Mouse (Mus musculus): ENCODE data around the gene Ipcef1. TPM values are rescaled to one million over a fixed set of nuclear protein-coding genes. Genes with fewer than 3 reads are reported as not detected.

The Ipcef1 gene
- total RNA-seq, 1 experiment from 2014 or later: 20.3 TPM

DNA sequence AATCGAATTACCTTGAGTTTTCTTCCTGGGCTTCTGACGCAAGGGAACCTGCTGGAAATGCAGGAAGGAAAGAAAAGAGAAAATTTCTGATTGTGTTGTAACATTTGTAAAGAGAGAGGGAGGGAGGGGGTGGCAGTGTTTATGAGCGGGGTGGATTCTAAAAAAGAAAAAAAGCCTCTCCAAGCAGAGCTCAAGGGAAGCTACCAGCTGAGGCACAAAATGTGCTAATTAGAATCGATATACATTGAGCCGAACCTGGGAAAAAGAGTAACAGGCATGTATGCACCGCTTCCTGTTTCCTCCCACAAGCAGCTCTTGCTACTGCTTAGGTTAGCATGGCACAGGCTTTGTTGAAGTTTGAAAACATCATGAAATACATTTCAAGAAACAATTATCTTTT lies 72.0 kb downstream of the Ipcef1 start:
- ATAC-seq (replicated peaks; ENCODE audit: insufficient number of reproducible peaks, low FRiP score, low TSS enrichment, poor library complexity, severe bottlenecking): no peak

GRCm38 (mm10) chr10:6979789-6980188 lies 72.5 kb downstream of the Ipcef1 start:
- ATAC-seq (replicated peaks; ENCODE audit: insufficient number of reproducible peaks, low FRiP score, low TSS enrichment, poor library complexity, severe bottlenecking): no peak

- ATAC-seq (replicated peaks; ENCODE audit: insufficient number of reproducible peaks, low FRiP score, low TSS enrichment, poor library complexity, severe bottlenecking): no peak
These were observed 73.1 kb downstream of the Ipcef1 start for GRCm38 (mm10) chr10:6979216-6979615.

DNA sequence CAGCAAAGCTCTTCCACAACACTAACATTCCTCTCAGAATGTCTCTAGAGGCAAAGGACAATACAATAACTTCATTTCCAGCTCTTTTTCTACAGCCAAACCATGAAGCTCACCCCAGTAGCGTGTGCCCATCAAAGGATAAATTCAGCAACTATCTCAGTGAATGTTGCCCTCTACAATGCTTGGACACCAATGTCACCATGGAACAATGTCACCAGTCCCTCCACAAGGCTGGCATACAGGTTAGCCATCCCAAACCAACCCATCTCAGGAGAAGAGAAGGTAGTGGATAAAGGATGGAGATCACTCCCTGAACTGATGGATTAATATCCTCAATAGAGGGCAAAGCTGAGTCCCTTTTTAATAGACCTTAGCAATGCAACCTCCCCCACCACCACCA lies 73.5 kb downstream of the Ipcef1 start:
- no peak for ATAC-seq (replicated peaks; ENCODE audit: insufficient number of reproducible peaks, low FRiP score, low TSS enrichment, poor library complexity, severe bottlenecking)

GRCm38 (mm10) chr10:6977843-6978242 lies 74.4 kb downstream of the Ipcef1 start:
- ATAC-seq (replicated peaks; ENCODE audit: insufficient number of reproducible peaks, low FRiP score, low TSS enrichment, poor library complexity, severe bottlenecking): no peak

DNA sequence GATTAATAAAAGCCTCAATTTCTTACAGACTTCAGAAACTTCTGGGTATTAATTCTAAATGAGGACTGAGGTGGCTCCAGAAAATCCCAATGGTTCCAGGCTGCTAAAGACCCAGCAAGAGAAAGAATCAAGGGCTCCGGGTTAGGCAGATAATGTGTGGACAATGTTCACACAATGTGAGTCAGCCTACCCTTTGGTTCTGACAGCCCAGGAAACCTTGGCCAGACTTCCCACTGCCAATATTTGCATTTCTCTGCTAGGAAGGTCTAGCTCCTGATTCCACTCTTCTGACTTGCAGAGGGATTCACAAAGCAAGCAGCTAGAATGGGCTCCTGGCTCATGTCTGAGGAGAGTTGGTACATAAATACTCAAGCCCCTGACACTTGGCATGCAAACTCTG lies 83.9 kb downstream of the Ipcef1 start:
- no peak for ATAC-seq (replicated peaks; ENCODE audit: insufficient number of reproducible peaks, low FRiP score, low TSS enrichment, poor library complexity, severe bottlenecking)

DNA sequence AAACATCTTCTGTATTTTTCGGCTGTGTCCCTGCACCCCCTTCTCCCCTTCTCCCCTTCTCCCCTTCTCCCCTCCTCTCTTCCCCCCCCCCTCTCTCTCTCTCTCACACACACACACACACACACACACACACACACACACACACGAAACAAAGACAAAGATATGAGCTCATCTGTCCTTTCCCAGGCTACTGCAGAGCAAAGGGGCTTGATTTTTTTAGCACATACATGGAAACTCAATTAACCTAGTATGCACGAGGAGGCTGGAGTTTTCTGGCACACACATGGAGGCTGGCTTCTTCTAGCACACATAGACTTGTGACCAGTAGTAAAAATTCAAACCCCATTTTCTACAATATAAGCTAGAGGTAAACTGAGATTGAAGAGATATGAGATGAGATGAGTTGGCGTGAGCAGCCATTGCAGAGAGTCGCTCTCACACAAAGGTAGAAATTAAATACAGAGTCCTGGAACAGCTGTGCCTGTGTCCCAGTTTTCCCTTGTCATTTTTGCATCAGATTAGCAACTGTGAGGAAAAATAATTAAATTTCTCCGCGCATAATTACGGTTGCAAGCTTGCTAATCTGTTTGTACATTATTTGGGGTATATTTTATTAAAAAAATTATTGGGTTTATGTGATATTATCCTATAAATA lies 84.6 kb downstream of the Ipcef1 start:
- no peak for ATAC-seq (replicated peaks; ENCODE audit: insufficient number of reproducible peaks, low FRiP score, low TSS enrichment, poor library complexity, severe bottlenecking)

GRCm38 (mm10) chr10:6958791-6959190 lies 93.5 kb downstream of the Ipcef1 start:
- no peak for ATAC-seq (replicated peaks; ENCODE audit: insufficient number of reproducible peaks, low FRiP score, low TSS enrichment, poor library complexity, severe bottlenecking)

DNA sequence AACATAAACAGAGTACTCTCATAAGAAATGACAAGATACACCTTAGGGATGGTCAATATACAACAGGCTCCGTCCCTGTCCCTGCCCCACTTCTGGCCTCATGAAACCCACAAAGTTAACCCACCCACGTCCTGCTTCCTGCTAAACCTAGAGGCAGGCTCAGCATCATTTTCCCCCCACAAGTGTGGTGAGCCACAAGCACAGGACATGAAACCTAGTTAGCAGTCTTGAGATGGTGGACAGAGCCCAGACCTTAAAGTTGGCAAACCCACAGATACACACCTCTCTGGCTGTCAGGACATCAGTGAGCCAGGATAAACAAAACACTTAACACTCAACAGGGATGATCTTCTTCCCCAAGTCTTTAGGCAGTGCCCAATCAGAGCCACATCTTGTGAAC lies 95.9 kb downstream of the Ipcef1 start:
- peak; percentile 70 for ATAC-seq (replicated peaks; ENCODE audit: insufficient number of reproducible peaks, low FRiP score, low TSS enrichment, poor library complexity, severe bottlenecking)

DNA sequence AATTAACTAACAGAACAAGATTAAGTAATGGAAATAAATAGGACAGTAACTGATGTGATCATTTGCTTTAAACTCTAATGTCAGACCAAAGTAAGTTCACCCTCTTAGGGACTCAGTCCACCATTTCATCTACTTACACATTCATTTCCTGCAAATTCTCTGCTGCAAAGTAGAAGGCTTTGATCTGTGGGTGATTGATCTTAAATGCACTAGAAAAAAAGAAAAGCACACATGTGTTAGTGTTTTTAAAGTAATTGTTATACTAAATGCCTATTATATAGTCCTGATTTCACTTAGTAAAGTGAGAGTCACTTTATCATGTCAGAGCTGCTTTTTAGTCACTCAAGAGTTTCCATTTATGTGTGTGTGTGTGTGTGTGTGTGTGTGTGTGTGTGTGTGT lies 97.7 kb downstream of the Ipcef1 start:
- no peak for ATAC-seq (replicated peaks; ENCODE audit: insufficient number of reproducible peaks, low FRiP score, low TSS enrichment, poor library complexity, severe bottlenecking)

DNA sequence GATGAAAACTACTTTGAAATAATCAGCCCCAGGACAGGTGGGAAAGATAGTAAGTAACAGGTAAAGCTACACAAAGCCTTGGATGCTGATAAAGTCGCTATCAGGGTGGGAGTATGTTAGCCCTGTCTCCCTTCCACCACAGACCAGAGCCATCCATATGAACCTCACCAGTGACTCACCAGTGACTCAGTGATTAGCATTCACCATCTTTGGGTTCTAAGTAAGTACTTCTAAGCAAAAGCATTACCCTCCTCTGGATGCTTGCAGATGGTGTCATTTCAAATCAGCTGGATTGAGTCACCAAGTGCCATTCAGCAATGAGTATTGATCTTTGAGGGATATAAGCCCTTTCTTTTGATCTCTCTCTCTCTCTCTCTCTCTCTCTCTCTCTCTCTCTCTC lies 99.2 kb downstream of the Ipcef1 start:
- ATAC-seq (replicated peaks; ENCODE audit: insufficient number of reproducible peaks, low FRiP score, low TSS enrichment, poor library complexity, severe bottlenecking): no peak

GRCm38 (mm10) chr10:6936671-6937425 lies 115.4 kb downstream of the Ipcef1 start:
- no peak for ATAC-seq (replicated peaks; ENCODE audit: insufficient number of reproducible peaks, low FRiP score, low TSS enrichment, poor library complexity, severe bottlenecking)

- ATAC-seq (replicated peaks; ENCODE audit: insufficient number of reproducible peaks, low FRiP score, low TSS enrichment, poor library complexity, severe bottlenecking): no peak
These were observed 117.5 kb downstream of the Ipcef1 start for GRCm38 (mm10) chr10:6934776-6935175.

GRCm38 (mm10) chr10:6930889-6931288 lies 121.4 kb downstream of the Ipcef1 start:
- ATAC-seq (replicated peaks; ENCODE audit: insufficient number of reproducible peaks, low FRiP score, low TSS enrichment, poor library complexity, severe bottlenecking): no peak

GRCm38 (mm10) chr10:6930398-6930797 lies 121.9 kb downstream of the Ipcef1 start:
- no peak for ATAC-seq (replicated peaks; ENCODE audit: insufficient number of reproducible peaks, low FRiP score, low TSS enrichment, poor library complexity, severe bottlenecking)

DNA sequence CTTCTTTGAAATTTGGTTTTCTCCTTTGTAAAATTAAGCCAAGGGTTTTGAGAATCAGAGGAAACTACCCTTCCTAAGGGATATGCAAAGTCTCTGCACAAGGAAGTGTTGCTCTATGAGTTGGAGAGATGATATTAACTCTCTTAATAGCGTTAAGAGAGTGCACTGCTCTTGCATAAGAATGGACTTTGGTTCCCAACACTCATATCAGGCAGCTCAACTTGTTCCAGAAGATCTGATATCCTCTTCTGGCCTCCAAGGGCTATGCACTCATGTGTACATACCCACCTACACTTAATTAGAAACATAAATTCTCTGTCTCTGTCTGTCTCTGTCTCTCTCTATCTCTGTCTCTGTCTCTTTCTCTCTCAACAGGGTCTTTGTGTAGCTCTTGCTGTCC lies 123.4 kb downstream of the Ipcef1 start:
- ATAC-seq (replicated peaks; ENCODE audit: insufficient number of reproducible peaks, low FRiP score, low TSS enrichment, poor library complexity, severe bottlenecking): no peak

DNA sequence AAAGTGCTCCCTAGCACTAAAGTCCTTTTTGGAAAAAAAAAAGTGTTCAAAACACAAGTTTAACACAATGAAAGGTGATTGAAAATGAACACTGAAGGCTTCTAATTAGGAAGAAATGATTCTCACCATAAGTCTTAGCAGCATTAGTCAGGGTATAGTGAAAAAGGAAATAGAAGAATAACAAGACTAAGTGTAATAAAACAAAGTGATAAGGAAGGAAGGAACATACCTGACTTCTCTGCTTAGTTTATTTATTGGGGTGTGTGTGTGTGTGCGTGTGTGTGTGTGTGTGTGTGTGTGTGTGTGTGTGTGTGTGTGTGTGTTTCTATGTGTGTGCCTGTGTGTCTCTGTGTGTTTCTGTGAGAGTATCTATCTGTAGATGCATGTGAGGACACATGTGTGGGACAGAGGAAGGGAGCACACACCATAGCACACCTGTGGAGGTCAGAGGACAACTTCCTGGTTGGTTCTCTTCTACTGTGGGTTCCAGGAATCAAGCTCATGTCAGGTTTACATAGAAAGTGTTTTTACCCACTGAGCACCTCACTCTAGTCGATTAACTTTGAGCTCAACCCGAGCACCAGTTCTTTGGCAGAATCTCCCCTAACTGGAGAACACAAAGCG lies 124.6 kb downstream of the Ipcef1 start:
- ATAC-seq (replicated peaks; ENCODE audit: insufficient number of reproducible peaks, low FRiP score, low TSS enrichment, poor library complexity, severe bottlenecking): no peak

GRCm38 (mm10) chr10:6926724-6927123 lies 125.6 kb downstream of the Ipcef1 start:
- no peak for ATAC-seq (replicated peaks; ENCODE audit: insufficient number of reproducible peaks, low FRiP score, low TSS enrichment, poor library complexity, severe bottlenecking)

GRCm38 (mm10) chr10:6916545-6917257 lies 135.6 kb downstream of the Ipcef1 start:
- ATAC-seq (replicated peaks; ENCODE audit: insufficient number of reproducible peaks, low FRiP score, low TSS enrichment, poor library complexity, severe bottlenecking): no peak
